Mouse (Mus musculus) hindbrain, embryonic 14.5 days (tissue): ENCODE results near the gene Hsp90ab1. TPM values are rescaled to one million over a fixed set of nuclear protein-coding genes. Genes with fewer than 3 reads are reported as not detected.
A peak's percentile ranks its signal among the peaks of the same experiment; 100 is the strongest.

Experiments
- ATAC-seq: fragments of 200-750 bp; cut with Nextera tagmentation; 2 replicates; pipeline ENCODE4 v1.8.0; 2017; ENCODE audit warnings: moderate number of reproducible peaks, mild to moderate bottlenecking, moderate TSS enrichment, moderate library complexity; ENCODE audit not compliant: low FRiP score
- DNase-seq: peaks from one replicate; pipeline ENCODE4 v3.0.0-alpha.2; 2015; ENCODE audit warnings: low spot score
- H3K27ac ChIP-seq: fragments of 300-500 bp; sonication (generic); 2 replicates; pipeline ENCODE4 v1.5.1; 2014; ENCODE audit warnings: mild to moderate bottlenecking, moderate library complexity
- H3K27me3 ChIP-seq: fragments of 300-500 bp; sonication (generic); 2 replicates; pipeline ENCODE4 v1.6.1; 2014; ENCODE audit warnings: mild to moderate bottlenecking, low read length, mixed read lengths; ENCODE audit not compliant: control insufficient read depth, insufficient read depth
- H3K36me3 ChIP-seq: fragments of 300-500 bp; sonication (generic); replicated peaks from 2 replicates; pipeline ENCODE4 v1.6.1; 2014; ENCODE audit not compliant: control insufficient read depth, insufficient read depth
- H3K4me1 ChIP-seq: fragments of 300-500 bp; sonication (generic); replicated peaks from 2 replicates; pipeline ENCODE4 v1.6.1; 2014; ENCODE audit warnings: antibody characterized with exemption, low read length, mixed read lengths; ENCODE audit not compliant: control insufficient read depth, insufficient read depth
- H3K4me2 ChIP-seq: fragments of 300-500 bp; sonication (generic); replicated peaks from 2 replicates; pipeline ENCODE4 v1.6.1; 2014; ENCODE audit warnings: mild to moderate bottlenecking, moderate library complexity
- H3K4me3 ChIP-seq: fragments of 300-500 bp; sonication (generic); replicated peaks from 2 replicates; pipeline ENCODE4 v1.5.1; 2014; ENCODE audit warnings: mild to moderate bottlenecking, low read length
- H3K9ac ChIP-seq: fragments of 300-500 bp; sonication (generic); 2 replicates; pipeline ENCODE4 v1.6.1; 2014
- H3K9me3 ChIP-seq: fragments of 300-500 bp; sonication (generic); 2 replicates; pipeline ENCODE4 v1.6.1; 2016; ENCODE audit warnings: low read length; ENCODE audit not compliant: control insufficient read depth
- WGBS: fragments of 180-500 bp; shearing (Covaris S2); extraction: QIAGEN DNeasy Blood & Tissue Kit; methylation state at CpG from one replicate; pipeline ENCODE4 v1.1.7; 2014; 5-methylcytosine and 5-hydroxymethylcytosine counted together
- polyA plus RNA-seq: library from polyadenylated mRNA; unstranded; fragments of >200 nt; fragmentation: Nextera tagmentation; extraction: Ambion mirVana; gene quantifications from 2 replicates; pipeline ENCODE4 v1.2.1, GENCODE M21; 2014

The Hsp90ab1 gene
- polyA plus RNA-seq, 1 experiment from 2014 or later: 1,324 TPM

DNA sequence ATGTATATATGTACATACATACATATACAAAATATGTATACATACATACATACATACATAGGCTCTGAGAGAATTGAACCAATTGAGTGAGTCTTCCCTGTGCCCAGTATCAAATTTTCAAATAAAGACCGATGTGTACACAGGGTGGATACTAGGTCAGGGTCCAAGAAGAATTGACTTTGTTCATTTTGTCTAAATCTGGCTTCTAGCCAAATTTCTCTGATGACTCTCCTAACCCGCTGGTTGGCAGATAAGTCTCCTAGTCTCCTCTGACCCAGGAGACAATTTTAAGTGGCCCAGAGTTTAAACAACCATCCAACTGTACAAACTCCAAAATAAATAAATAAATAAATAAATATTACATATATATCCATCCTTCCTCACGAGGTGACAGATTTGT is 25.8 kb upstream of the Hsp90ab1 start:
- Histone ChIP-seq H3K27ac (no peak overlapping the region), H3K4me1 (peaks cover 18% of the 10 kb centered on the region), H3K4me2 (peak overlapping the region; percentile 55), H3K27me3 (peaks cover 43% of the 10 kb centered on the region), H3K4me3 (no peak overlapping the region; the same call in 1 of the 2 replicates), H3K9me3 (no peaks in the 10 kb centered on the region), H3K9ac (peak overlapping the region; percentile 31; the same call in 1 of the 2 replicates), H3K36me3 (no peaks in the 10 kb centered on the region)
- WGBS: 48% methylated on average over 3 of the region's 3 CpGs
- DNase-seq: no peak
- ATAC-seq: no peak

DNA sequence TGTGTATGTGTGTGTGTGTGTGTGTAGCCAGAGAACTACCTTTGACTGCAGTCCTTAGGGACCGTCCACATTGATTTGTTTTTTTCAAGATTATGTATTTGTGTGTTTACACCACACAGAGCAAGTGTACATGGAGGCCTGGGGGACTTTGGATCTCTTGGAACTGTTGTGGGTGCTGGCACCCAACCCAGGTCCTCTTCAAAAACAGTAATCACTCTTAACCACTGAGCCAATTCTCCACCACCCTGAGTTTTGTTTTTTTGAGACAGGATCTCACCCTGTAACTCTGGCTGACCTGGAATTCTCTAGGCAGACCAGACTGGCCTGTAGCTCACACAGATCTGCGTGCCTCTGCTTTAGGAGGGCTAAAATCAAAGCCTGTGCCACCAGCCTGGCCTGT is 25.3 kb upstream of the Hsp90ab1 start:
- H3K4me2 ChIP-seq: no peak overlapping the region
- no peak overlapping the region for H3K27ac ChIP-seq
- ATAC-seq (no peak), DNase-seq (no peak)
- H3K9ac ChIP-seq: no peak overlapping the region
- H3K9me3 ChIP-seq: no peaks in the 10 kb centered on the region
- 90% methylated on average over 2 of the region's 2 CpGs for WGBS
- no peak overlapping the region for H3K4me3 ChIP-seq
- H3K27me3 ChIP-seq: peaks cover 48% of the 10 kb centered on the region
- peaks cover 18% of the 10 kb centered on the region for H3K4me1 ChIP-seq
- H3K36me3 ChIP-seq: no peaks in the 10 kb centered on the region

DNA sequence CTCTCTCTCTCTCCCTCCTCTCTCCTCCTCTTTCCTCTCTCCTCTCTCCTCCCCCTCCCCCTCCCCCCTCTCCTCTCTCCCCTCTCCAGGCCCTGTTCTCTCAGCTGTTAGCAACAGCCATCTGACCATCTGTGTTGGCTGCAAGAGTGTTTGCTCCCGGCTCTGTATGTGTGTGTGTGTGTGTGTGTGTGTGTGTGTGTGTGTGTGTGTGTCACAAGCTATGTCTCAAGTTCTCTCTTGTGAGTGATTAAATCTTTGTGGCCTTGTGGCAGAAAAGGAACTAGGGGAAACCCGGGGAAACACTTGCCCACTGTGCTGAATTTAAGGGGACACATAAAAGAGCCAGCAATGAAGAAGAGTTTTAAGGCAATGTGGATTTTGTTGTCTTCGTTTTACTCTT is 24.7 kb upstream of the Hsp90ab1 start:
- H3K9me3 ChIP-seq: no peaks in the 10 kb centered on the region
- ATAC-seq: no peak
- H3K4me1 ChIP-seq: peaks cover 19% of the 10 kb centered on the region
- H3K4me3 ChIP-seq: no peak overlapping the region
- WGBS: 43% methylated on average over 3 of the region's 3 CpGs
- peaks cover 49% of the 10 kb centered on the region for H3K27me3 ChIP-seq
- no peak overlapping the region for H3K9ac ChIP-seq
- no peak for DNase-seq
- no peaks in the 10 kb centered on the region for H3K36me3 ChIP-seq
- H3K27ac ChIP-seq: no peak overlapping the region
- H3K4me2 ChIP-seq: no peak overlapping the region

DNA sequence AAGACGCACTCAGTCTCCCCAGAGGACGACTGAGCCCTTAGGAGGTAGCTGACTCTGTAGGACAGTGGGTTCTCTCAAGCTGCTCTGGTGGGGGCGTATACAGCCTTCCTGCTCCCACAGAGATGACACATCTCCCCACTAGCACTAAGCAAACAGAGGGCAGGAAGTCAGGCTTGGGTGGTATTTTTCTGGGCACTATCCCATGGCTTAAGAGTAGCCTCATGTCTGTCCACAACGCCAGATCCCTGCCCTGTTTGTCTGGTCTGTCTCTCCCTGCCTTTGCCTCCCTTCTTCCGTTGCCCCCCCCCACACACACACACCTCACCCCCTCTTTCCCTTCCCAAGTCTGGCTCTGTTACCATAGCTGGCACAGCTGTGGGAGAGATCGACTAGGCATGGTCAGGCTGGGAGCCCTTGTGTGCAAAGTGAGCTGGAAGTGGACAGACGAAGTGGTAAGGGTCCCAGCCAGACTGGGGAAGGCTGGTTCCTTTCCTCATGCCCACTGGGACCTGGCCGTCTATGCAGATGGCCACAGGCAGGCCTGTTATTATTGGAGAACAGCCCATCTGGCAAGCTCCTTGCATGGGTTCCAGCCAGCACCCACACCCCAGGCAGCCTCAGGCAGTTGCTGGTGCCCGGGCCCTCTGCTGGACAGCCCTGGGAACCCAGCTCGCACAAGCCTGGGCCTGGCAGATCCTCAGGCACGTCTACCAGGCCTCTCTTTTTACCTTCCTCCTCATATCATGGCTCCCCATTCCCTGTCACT is 23.7 kb upstream of the Hsp90ab1 start:
- Histone ChIP-seq H3K27ac (peak overlapping the region; percentile 32), H3K9ac (no peak overlapping the region), H3K4me1 (peaks cover 27% of the 10 kb centered on the region), H3K36me3 (no peaks in the 10 kb centered on the region), H3K4me3 (no peak overlapping the region), H3K4me2 (no peak overlapping the region), H3K27me3 (peaks cover 43% of the 10 kb centered on the region), H3K9me3 (no peaks in the 10 kb centered on the region)
- WGBS: 23% methylated on average over 10 of the region's 11 CpGs
- no peak for DNase-seq
- ATAC-seq: peak; percentile 56; the same call in 1 of the 2 replicates

DNA sequence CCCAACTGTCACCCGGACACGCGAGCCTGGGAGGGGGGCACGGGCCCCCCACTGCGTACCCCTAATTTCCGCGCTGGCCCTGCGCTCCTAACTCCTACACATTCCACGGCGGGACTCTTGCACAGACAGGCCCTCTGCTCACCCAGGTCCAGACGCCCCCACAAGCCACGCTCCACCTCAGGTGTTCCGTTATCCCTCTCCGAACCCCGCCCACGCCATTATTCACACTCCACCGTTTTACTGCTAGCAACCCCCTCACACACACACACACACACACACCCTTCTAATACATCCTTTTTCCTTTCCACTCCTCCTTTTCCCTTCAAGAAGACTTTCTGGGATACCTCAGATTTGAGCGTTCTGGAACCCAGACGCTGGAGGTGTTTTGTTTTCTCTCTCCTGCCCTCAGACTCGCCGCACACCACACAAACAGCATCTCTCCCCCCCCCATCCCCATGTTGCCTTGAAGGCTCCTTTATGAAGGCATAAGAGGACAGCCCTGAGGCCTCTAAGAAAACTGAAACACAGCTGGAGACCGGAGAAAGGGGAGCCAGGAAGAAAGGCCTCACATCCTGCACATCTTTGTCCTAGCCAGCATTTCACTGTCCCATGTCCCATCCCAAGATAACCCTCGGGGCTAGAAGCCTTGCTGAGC is 22.8 kb upstream of the Hsp90ab1 start:
- peaks cover 33% of the 10 kb centered on the region for H3K27me3 ChIP-seq
- 3% methylated on average over 23 of the region's 23 CpGs for WGBS
- no peaks in the 10 kb centered on the region for H3K36me3 ChIP-seq
- peak overlapping the region; percentile 42 for H3K4me3 ChIP-seq
- peak overlapping the region; percentile 91 for H3K4me2 ChIP-seq
- H3K4me1 ChIP-seq: peaks cover 27% of the 10 kb centered on the region
- peak overlapping the region; percentile 61 for H3K9ac ChIP-seq
- ATAC-seq (peak; percentile 29; the same call in 1 of the 2 replicates), DNase-seq (no peak)
- no peak overlapping the region for H3K27ac ChIP-seq
- no peaks in the 10 kb centered on the region for H3K9me3 ChIP-seq

DNA sequence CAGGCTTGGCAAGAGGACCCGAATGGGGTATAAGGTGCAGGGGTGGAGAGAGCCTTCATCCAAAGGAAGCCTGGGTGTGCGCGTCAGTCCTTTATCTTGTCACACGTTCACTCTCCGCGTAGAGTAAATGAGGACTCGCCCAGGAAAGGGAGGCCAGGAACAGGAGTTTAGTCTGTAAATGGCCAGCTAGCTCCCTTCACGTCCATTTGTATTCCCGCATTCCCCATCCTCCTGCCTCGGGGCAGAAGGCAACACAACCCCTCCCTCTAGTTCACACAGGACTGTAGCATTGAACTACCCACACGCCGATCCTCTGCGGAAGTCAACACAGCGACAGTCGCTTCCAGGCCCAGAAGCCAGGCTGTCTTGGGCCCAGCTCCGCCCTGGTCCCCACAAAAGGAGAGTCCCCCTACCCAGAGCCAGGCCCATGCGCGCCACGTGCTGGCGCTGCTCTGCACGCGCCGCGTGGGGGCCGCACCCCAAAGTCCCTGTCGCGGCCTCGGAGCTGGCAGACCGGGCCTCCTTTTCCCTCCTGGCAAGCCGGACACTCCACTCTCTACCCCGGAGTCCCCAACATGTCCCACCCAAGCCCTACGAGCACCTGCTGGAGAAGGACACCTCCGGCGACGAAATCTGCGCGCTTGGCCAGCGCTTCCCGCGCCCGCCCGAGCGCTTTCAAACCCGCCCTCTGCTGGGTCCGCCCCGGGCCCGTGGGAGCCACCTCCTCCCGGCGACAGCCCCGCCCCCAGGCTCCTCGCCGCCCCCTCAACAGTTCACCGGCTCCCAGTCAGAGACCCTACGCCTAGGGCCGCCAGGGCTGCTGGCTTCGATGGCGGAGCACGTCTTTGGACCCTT is 22.0 kb upstream of the Hsp90ab1 start:
- peak; percentile 36; the same call in 1 of the 2 replicates for ATAC-seq
- 1% methylated on average over 55 of the region's 58 CpGs for WGBS
- DNase-seq: no peak
- H3K9me3 ChIP-seq: no peaks in the 10 kb centered on the region
- no peaks in the 10 kb centered on the region for H3K36me3 ChIP-seq
- H3K9ac ChIP-seq: peak overlapping the region; percentile 61
- peaks cover 27% of the 10 kb centered on the region for H3K4me1 ChIP-seq
- peak overlapping the region; percentile 91 for H3K4me2 ChIP-seq
- H3K27me3 ChIP-seq: peaks cover 26% of the 10 kb centered on the region
- H3K27ac ChIP-seq: no peak overlapping the region
- peak overlapping the region; percentile 42 for H3K4me3 ChIP-seq

DNA sequence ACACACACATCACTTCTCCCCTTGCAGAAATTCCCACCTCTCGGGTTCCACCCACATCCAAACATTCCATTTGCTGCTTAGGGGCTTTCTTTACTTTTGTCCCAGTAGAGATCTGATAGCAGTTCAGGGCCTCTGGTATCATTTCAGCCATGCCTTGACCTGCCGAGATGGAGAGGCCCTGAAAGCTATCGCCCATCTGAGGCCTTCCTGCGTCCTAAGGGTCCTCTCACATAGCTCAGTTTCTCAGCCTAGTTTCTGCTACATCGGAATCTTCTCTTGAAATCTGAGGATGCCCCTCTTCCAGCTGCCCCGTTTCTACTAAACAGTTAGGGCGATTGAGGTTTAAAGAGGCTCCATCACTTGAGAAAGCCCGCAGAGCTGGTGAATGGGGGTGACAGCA is 21.1 kb upstream of the Hsp90ab1 start:
- Histone ChIP-seq H3K4me1 (peaks cover 21% of the 10 kb centered on the region), H3K27me3 (peaks cover 17% of the 10 kb centered on the region), H3K9ac (peak overlapping the region; percentile 61; the same call in 1 of the 2 replicates), H3K4me2 (peak overlapping the region; percentile 91), H3K36me3 (no peaks in the 10 kb centered on the region), H3K9me3 (no peaks in the 10 kb centered on the region), H3K27ac (no peak overlapping the region), H3K4me3 (peak overlapping the region; percentile 42; the same call in 1 of the 2 replicates)
- WGBS: 49% methylated on average over 8 of the region's 8 CpGs
- ATAC-seq (no peak), DNase-seq (no peak)

DNA sequence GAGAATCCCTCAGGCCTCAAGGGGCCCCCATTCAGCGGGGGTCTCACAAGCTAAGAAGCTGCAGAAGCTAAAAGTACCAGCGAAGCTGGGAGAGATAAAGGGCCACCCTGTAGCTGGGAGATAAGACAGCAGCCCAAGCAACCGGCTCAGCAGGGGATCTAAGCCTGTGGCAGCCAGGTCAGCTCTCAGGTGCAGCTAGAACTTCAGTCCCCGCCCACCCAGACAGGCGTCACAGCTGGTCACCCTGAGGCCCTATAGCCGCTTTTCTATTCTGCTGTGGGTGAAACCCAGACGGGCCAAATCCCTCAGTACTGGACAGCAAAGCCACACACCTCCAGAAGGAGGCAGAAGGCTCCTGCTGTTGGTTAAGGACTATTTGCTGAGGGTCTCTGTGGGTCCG is 20.4 kb upstream of the Hsp90ab1 start:
- peaks cover 19% of the 10 kb centered on the region for H3K4me1 ChIP-seq
- no peak overlapping the region for H3K9ac ChIP-seq

More for the DNA sequence above, 20.4 kb upstream of the Hsp90ab1 start:
- Histone ChIP-seq H3K36me3 (no peaks in the 10 kb centered on the region), H3K27ac (no peak overlapping the region), H3K4me3 (no peak overlapping the region), H3K4me2 (peak overlapping the region; percentile 91), H3K27me3 (peaks cover 17% of the 10 kb centered on the region), H3K9me3 (no peaks in the 10 kb centered on the region)
- ATAC-seq: no peak
- 29% methylated on average over 8 of the region's 8 CpGs for whole genome bisulfite sequencing
- no peak for DNase-seq
